Mouse (Mus musculus): ENCODE results near the gene Azi2.

The Azi2 gene

GRCm38 (mm10) chr9:118040218-118041021 lies at the start of gene Azi2:
Gene Azi2, plus strand, starts transcription at chr9:118040499.
- peak; percentile 99 for DNase-seq

- DNase-seq, result no peak
Observed at GRCm38 (mm10) chr9:117996631-117997030, 43.7 kb upstream of the Azi2 start.

GRCm38 (mm10) chr9:118001488-118001887 lies 38.8 kb upstream of the Azi2 start:
- no peak for DNase-seq

GRCm38 (mm10) chr9:118003218-118003886 lies 36.9 kb upstream of the Azi2 start:
- DNase-seq, result no peak

GRCm38 (mm10) chr9:118003937-118004336 lies 36.4 kb upstream of the Azi2 start:
- no peak for DNase-seq

- no peak for DNase-seq
Observed at GRCm38 (mm10) chr9:118012928-118013327, 27.4 kb upstream of the Azi2 start.

GRCm38 (mm10) chr9:118024966-118025365 lies 15.3 kb upstream of the Azi2 start:
- no peak for DNase-seq

GRCm38 (mm10) chr9:118029490-118029889 lies 10.8 kb upstream of the Azi2 start:
- DNase-seq, result no peak

GRCm38 (mm10) chr9:118030252-118030651 lies 10.0 kb upstream of the Azi2 start:
- DNase-seq, result no peak

- DNase-seq, result no peak
Observed at GRCm38 (mm10) chr9:118031694-118032093, 8.6 kb upstream of the Azi2 start.

GRCm38 (mm10) chr9:118034990-118035389 lies 5.3 kb upstream of the Azi2 start:
- no peak for DNase-seq

GRCm38 (mm10) chr9:118041022-118041400 lies 712 bp downstream of the Azi2 start:
- no peak for DNase-seq

- no peak for DNase-seq
Observed at GRCm38 (mm10) chr9:118041646-118042045, 1.3 kb downstream of the Azi2 start.

GRCm38 (mm10) chr9:118042738-118043137 lies 2.4 kb downstream of the Azi2 start:
- no peak for DNase-seq

- DNase-seq, result no peak
Observed at GRCm38 (mm10) chr9:118043581-118043980, 3.3 kb downstream of the Azi2 start.

GRCm38 (mm10) chr9:118045011-118045533 lies 4.8 kb downstream of the Azi2 start:
- DNase-seq, result no peak

GRCm38 (mm10) chr9:118053286-118053685 lies 13.0 kb downstream of the Azi2 start:
- no peak for DNase-seq

GRCm38 (mm10) chr9:118059101-118059500 lies 18.8 kb downstream of the Azi2 start:
- no peak for DNase-seq

GRCm38 (mm10) chr9:118070442-118070841 lies 30.1 kb downstream of the Azi2 start:
- DNase-seq, result no peak

- DNase-seq, result no peak
Observed at GRCm38 (mm10) chr9:118071337-118071736, 31.0 kb downstream of the Azi2 start.

GRCm38 (mm10) chr9:118072101-118072500 lies 31.8 kb downstream of the Azi2 start:
- DNase-seq, result no peak

- DNase-seq, result no peak
Observed at GRCm38 (mm10) chr9:118073358-118073757, 33.1 kb downstream of the Azi2 start.

GRCm38 (mm10) chr9:118082575-118083431 lies 42.5 kb downstream of the Azi2 start:
- no peak for DNase-seq

Data from lung, postnatal 4 days (tissue).